Mouse (Mus musculus) kidney, embryonic 14.5 days (tissue): ENCODE data around the gene Dph7. TPM values are rescaled to one million over a fixed set of nuclear protein-coding genes. Genes with fewer than 3 reads are reported as not detected.

Experiments
- ATAC-seq: fragments of 200-750 bp; cut with Nextera tagmentation; 2 replicates; pipeline ENCODE4 v1.8.0; 2017; ENCODE audit warnings: moderate number of reproducible peaks, mild to moderate bottlenecking, moderate TSS enrichment, moderate library complexity; ENCODE audit not compliant: low FRiP score, low TSS enrichment
- H3K27ac ChIP-seq: fragments of 300-500 bp; sonication (generic); 2 replicates; pipeline ENCODE4 v1.5.1; 2014; ENCODE audit warnings: low read depth, mild to moderate bottlenecking, low read length, moderate library complexity, mixed read lengths
- H3K27me3 ChIP-seq: fragments of 300-500 bp; sonication (generic); 2 replicates; pipeline ENCODE4 v1.6.1; 2014; ENCODE audit warnings: mild to moderate bottlenecking, low read length; ENCODE audit not compliant: control insufficient read depth, insufficient read depth
- H3K36me3 ChIP-seq: fragments of 300-500 bp; sonication (generic); 2 replicates; pipeline ENCODE4 v1.6.1; 2014; ENCODE audit warnings: low read length, mixed read lengths; ENCODE audit not compliant: control insufficient read depth, insufficient read depth
- H3K4me1 ChIP-seq: fragments of 300-500 bp; sonication (generic); 2 replicates; pipeline ENCODE4 v1.6.1; 2014; ENCODE audit warnings: low read length, mixed read lengths; ENCODE audit not compliant: control insufficient read depth, insufficient read depth
- H3K4me2 ChIP-seq: fragments of 300-500 bp; sonication (generic); replicated peaks from 2 replicates; pipeline ENCODE4 v1.6.1; 2014; ENCODE audit warnings: low read depth, mild to moderate bottlenecking, low read length
- H3K4me3 ChIP-seq: fragments of 300-500 bp; sonication (generic); 2 replicates; pipeline ENCODE4 v1.5.1; 2014; ENCODE audit warnings: mild to moderate bottlenecking, low read length
- H3K9ac ChIP-seq: fragments of 300-500 bp; sonication (generic); 2 replicates; pipeline ENCODE4 v1.6.1; 2014; ENCODE audit warnings: low read depth, mild to moderate bottlenecking, low read length, moderate library complexity
- H3K9me3 ChIP-seq: fragments of 300-500 bp; sonication (generic); 2 replicates; pipeline ENCODE4 v1.6.1; 2016; ENCODE audit warnings: low read length; ENCODE audit not compliant: control insufficient read depth
- WGBS: fragments of 180-500 bp; shearing (Covaris S2); extraction: QIAGEN DNeasy Blood & Tissue Kit; methylation state at CpG from one replicate; pipeline ENCODE4 v1.1.7; 2014; 5-methylcytosine and 5-hydroxymethylcytosine counted together
- polyA plus RNA-seq: library from polyadenylated mRNA; unstranded; fragments of >200 nt; fragmentation: Nextera tagmentation; extraction: Ambion mirVana; gene quantifications from 2 replicates; pipeline ENCODE4 v1.2.1, GENCODE M21; 2014

Gene Dph7
- polyA plus RNA-seq, result 26.4 and 30.2 TPM in 2 replicates

GRCm38 (mm10) chr2:24962304-24963000 lies at the start of gene Dph7:
Gene Dph7 (plus strand): TSS chr2:24962400.
- no peaks in the 10 kb centered on the region for H3K9me3 ChIP-seq
- peak; percentile 81 for ATAC-seq
- H3K27ac ChIP-seq, result no peak within 1 kb of the TSS
- H3K4me1 ChIP-seq, result peaks cover 5% of the 10 kb centered on the region; the same call in 1 of the 2 replicates
- H3K36me3 ChIP-seq, result peaks cover 50% of the 10 kb centered on the region
- peak within 1 kb of the TSS; percentile 87 for H3K4me3 ChIP-seq
- H3K27me3 ChIP-seq, result no peaks in the 10 kb centered on the region
- under 1% methylated on average over 28 of the region's 28 CpGs for WGBS
- H3K4me2 ChIP-seq, result peak within 1 kb of the TSS; percentile 52
- H3K9ac ChIP-seq, result peak within 1 kb of the TSS; percentile 78

- Histone ChIP-seq H3K27ac (no peak overlapping the region), H3K4me3 (no peak overlapping the region), H3K27me3 (no peaks in the 10 kb centered on the region), H3K9ac (no peak overlapping the region), H3K4me2 (no peak overlapping the region), H3K4me1 (peaks cover 1% of the 10 kb centered on the region), H3K36me3 (peaks cover 3% of the 10 kb centered on the region; the same call in 1 of the 2 replicates), H3K9me3 (no peaks in the 10 kb centered on the region)
- ATAC-seq, result no peak
Observed at GRCm38 (mm10) chr2:24912589-24912988, 49.6 kb upstream of the Dph7 start.

GRCm38 (mm10) chr2:24914762-24915161 lies 47.4 kb upstream of the Dph7 start:
- no peak overlapping the region for H3K9ac ChIP-seq
- WGBS, result 83% methylated on average over 3 of the region's 3 CpGs
- peaks cover 9% of the 10 kb centered on the region for H3K4me1 ChIP-seq
- H3K4me3 ChIP-seq, result no peak overlapping the region
- H3K9me3 ChIP-seq, result no peaks in the 10 kb centered on the region
- H3K4me2 ChIP-seq, result no peak overlapping the region
- no peak for ATAC-seq
- H3K27ac ChIP-seq, result no peak overlapping the region
- H3K27me3 ChIP-seq, result no peaks in the 10 kb centered on the region
- H3K36me3 ChIP-seq, result peaks cover 3% of the 10 kb centered on the region; the same call in 1 of the 2 replicates

GRCm38 (mm10) chr2:24918930-24919838 lies 43.0 kb upstream of the Dph7 start, which contains the start of gene Ehmt1:
Gene Ehmt1 (minus strand): TSS chr2:24919614.
- Histone ChIP-seq H3K4me3 (peak within 1 kb of the TSS; percentile 72), H3K9ac (peak within 1 kb of the TSS; percentile 91), H3K27ac (peak within 1 kb of the TSS; percentile 90), H3K4me1 (peaks cover 9% of the 10 kb centered on the region), H3K27me3 (no peaks in the 10 kb centered on the region), H3K9me3 (no peaks in the 10 kb centered on the region), H3K36me3 (no peaks in the 10 kb centered on the region), H3K4me2 (peak within 1 kb of the TSS; percentile 71)
- peak; percentile 99 for ATAC-seq
- WGBS, result under 1% methylated on average over 65 of the region's 112 CpGs

GRCm38 (mm10) chr2:24919839-24920175 lies 42.4 kb upstream of the Dph7 start:
- Histone ChIP-seq H3K27ac (peak overlapping the region; percentile 45; the same call in 1 of the 2 replicates), H3K4me2 (peak overlapping the region; percentile 43)
- 8% methylated on average over 8 of the region's 8 CpGs for WGBS

GRCm38 (mm10) chr2:24923561-24923960 lies 38.6 kb upstream of the Dph7 start:
- Histone ChIP-seq H3K9ac (no peak overlapping the region), H3K27me3 (no peaks in the 10 kb centered on the region; the same call in 1 of the 2 replicates), H3K4me1 (no peaks in the 10 kb centered on the region), H3K4me3 (no peak overlapping the region), H3K36me3 (no peaks in the 10 kb centered on the region), H3K9me3 (no peaks in the 10 kb centered on the region), H3K4me2 (no peak overlapping the region), H3K27ac (no peak overlapping the region)
- ATAC-seq, result no peak
- 64% methylated on average over 2 of the region's 2 CpGs for WGBS

More at GRCm38 (mm10) chr2:24919839-24920175, 42.4 kb upstream of the Dph7 start:
- peak; percentile 50 for ATAC-seq
- H3K4me1 ChIP-seq, result peaks cover 9% of the 10 kb centered on the region
- H3K9ac ChIP-seq, result peak overlapping the region; percentile 65
- no peaks in the 10 kb centered on the region for H3K36me3 ChIP-seq
- no peaks in the 10 kb centered on the region for H3K27me3 ChIP-seq
- peak overlapping the region; percentile 72 for H3K4me3 ChIP-seq
- no peaks in the 10 kb centered on the region for H3K9me3 ChIP-seq

- Histone ChIP-seq H3K4me3 (no peak overlapping the region), H3K27ac (no peak overlapping the region), H3K27me3 (no peaks in the 10 kb centered on the region; the same call in 1 of the 2 replicates), H3K4me1 (no peaks in the 10 kb centered on the region), H3K9me3 (no peaks in the 10 kb centered on the region), H3K36me3 (no peaks in the 10 kb centered on the region), H3K4me2 (no peak overlapping the region), H3K9ac (no peak overlapping the region)
- ATAC-seq, result 0 out of 2 replicates have a peak, but pooled peaks have one; percentile 13
- WGBS, result 80% methylated on average over 8 of the region's 8 CpGs
Observed at GRCm38 (mm10) chr2:24925284-24925683, 36.9 kb upstream of the Dph7 start.

GRCm38 (mm10) chr2:24926345-24926964 lies 35.7 kb upstream of the Dph7 start:
- Histone ChIP-seq H3K36me3 (no peaks in the 10 kb centered on the region), H3K27ac (no peak overlapping the region), H3K4me2 (no peak overlapping the region), H3K9ac (no peak overlapping the region), H3K4me3 (no peak overlapping the region), H3K4me1 (no peaks in the 10 kb centered on the region), H3K9me3 (no peaks in the 10 kb centered on the region), H3K27me3 (no peaks in the 10 kb centered on the region; the same call in 1 of the 2 replicates)
- ATAC-seq, result no peak
- 86% methylated on average over 9 of the region's 9 CpGs for WGBS
